35 mouse cellular contexts compared by ENCODE assay signal in the genomic region with DNA sequence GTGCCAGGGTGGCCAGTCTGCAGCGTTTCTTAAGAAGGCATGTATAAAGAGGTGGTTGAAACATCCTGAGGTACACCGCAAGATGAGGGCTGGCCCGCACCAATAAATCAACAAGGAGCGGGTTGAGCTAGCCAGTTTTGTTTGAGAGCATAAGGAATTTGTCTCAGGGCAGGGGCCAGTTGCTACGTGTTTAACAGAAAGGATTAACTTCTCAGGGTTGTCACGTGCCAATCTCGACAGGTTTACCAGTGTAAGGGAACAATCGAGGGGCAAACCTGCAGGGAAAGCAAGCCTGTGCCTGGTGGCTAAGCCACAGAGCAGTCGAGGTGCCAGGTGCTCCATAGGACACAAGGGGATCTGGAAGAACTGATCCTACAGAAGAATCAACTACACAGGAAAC. TPM values are rescaled to one million over a fixed set of nuclear protein-coding genes. Genes with fewer than 3 reads are reported as not detected.
"Had no signal": no experiment of that assay in that cellular context is flagged by ENCODE, and none has a peak within 500 bp of the region (broad histone marks: within the 10 kb centered on the region; RNA-seq: fewer than 3 reads in every experiment).

No protein-coding gene starts in this region.

- H3K27ac ChIP-seq: kidney, postnatal 0 days; layer of hippocampus, adult 2 months; left cerebral cortex, adult 2 months; limb, embryonic 13.5 days; liver, embryonic 13.5 days; lung, embryonic 15.5 days; midbrain, embryonic 10.5 days; midbrain, embryonic 13.5 days; neural tube, embryonic 13.5 days; stomach, embryonic 15.5 days had no signal

- H3K4me2 ChIP-seq: limb, embryonic 13.5 days; liver, embryonic 13.5 days; lung, embryonic 15.5 days; midbrain, embryonic 13.5 days; neural tube, embryonic 13.5 days; stomach, embryonic 15.5 days had no signal

- H3K9me3 ChIP-seq: limb, embryonic 13.5 days; liver, embryonic 13.5 days; lung, embryonic 15.5 days; megakaryocyte, embryonic 14.5 days; midbrain, embryonic 10.5 days; midbrain, embryonic 13.5 days; neural tube, embryonic 13.5 days; stomach, embryonic 15.5 days had no signal

- H3K27me3 ChIP-seq: stomach, embryonic 15.5 days had no signal

- ATAC-seq: intestine, postnatal 0 days; midbrain, embryonic 13.5 days; midbrain, embryonic 16.5 days had no signal

- H3K36me3 ChIP-seq: limb, embryonic 13.5 days; liver, embryonic 13.5 days; lung, embryonic 15.5 days; midbrain, embryonic 10.5 days; midbrain, embryonic 13.5 days; neural tube, embryonic 13.5 days; stomach, embryonic 15.5 days had no signal

- H3K4me3 ChIP-seq: layer of hippocampus, adult 2 months; left cerebral cortex, adult 2 months; limb, embryonic 13.5 days; liver, embryonic 13.5 days; lung, embryonic 15.5 days; megakaryocyte, embryonic 14.5 days; midbrain, embryonic 10.5 days; midbrain, embryonic 13.5 days; myocyte; neural tube, embryonic 13.5 days; stomach, embryonic 15.5 days had no signal

- DNase-seq: kidney, adult 2 months; kidney, postnatal 25 days; layer of hippocampus, adult 9-11 months; layer of hippocampus, postnatal 36 days; left cerebral cortex, postnatal 4 days; liver, embryonic 13.5 days; lung, postnatal 10 days; lung, postnatal 36 days; retina, postnatal 1 day; right cerebral cortex, postnatal 25 days; spleen, adult 18-20 months; thymus, adult 18-20 months; thymus, postnatal 36 days had no signal

- H3K4me1 ChIP-seq: liver, embryonic 13.5 days had no signal

- H3K9ac ChIP-seq: limb, embryonic 13.5 days; liver, embryonic 13.5 days; lung, embryonic 15.5 days; midbrain, embryonic 13.5 days; neural tube, embryonic 13.5 days; stomach, embryonic 15.5 days had no signal

RNA-seq across cellular contexts. Expression of a gene that starts 7.4 kb away (rescaled TPM):
- total RNA-seq: liver, adult 2 months; monocyte, adult 5-6 weeks; neutrophil, adult 5-6 weeks had no signal
- polyA plus RNA-seq: liver, adult 2 months; liver, embryonic 13.5 days; liver, embryonic 16.5 days; myocyte; testis, adult 2 months had no signal

RNA-seq across cellular contexts. Expression of a gene that starts 25.2 kb away (rescaled TPM):
- total RNA-seq: left cerebral cortex, postnatal 4 days; liver, adult 2 months; monocyte, adult 5-6 weeks; neutrophil, adult 5-6 weeks had no signal
- polyA plus RNA-seq: intestine, postnatal 0 days; kidney, adult 2 months; kidney, embryonic 14.5 days; kidney, postnatal 0 days; large intestine, adult 2 months; liver, adult 2 months; liver, embryonic 13.5 days; liver, embryonic 16.5 days; lung, embryonic 15.5 days; midbrain, embryonic 10.5 days; midbrain, embryonic 13.5 days; midbrain, embryonic 16.5 days; myocyte; neural tube, embryonic 13.5 days; stomach, embryonic 15.5 days; testis, adult 2 months; urinary bladder, adult 2 months had no signal

RNA-seq across cellular contexts. Expression of a gene that starts 26.3 kb away (rescaled TPM):
- total RNA-seq: liver, adult 2 months; monocyte, adult 5-6 weeks; neutrophil, adult 5-6 weeks had no signal
- polyA plus RNA-seq: intestine, postnatal 0 days; kidney, adult 2 months; kidney, embryonic 14.5 days; kidney, postnatal 0 days; large intestine, adult 2 months; liver, adult 2 months; liver, embryonic 13.5 days; liver, embryonic 16.5 days; lung, embryonic 15.5 days; midbrain, embryonic 10.5 days; midbrain, embryonic 13.5 days; myocyte had no signal

RNA-seq across cellular contexts. Expression of a gene that starts 41.0 kb away (rescaled TPM):
- total RNA-seq: liver, adult 2 months; monocyte, adult 5-6 weeks; neutrophil, adult 5-6 weeks had no signal
- polyA plus RNA-seq: intestine, postnatal 0 days; kidney, adult 2 months; kidney, embryonic 14.5 days; kidney, postnatal 0 days; large intestine, adult 2 months; limb, embryonic 13.5 days; liver, adult 2 months; liver, embryonic 13.5 days; liver, embryonic 16.5 days; lung, embryonic 15.5 days; midbrain, embryonic 10.5 days; myocyte; stomach, embryonic 15.5 days; urinary bladder, adult 2 months had no signal

RNA-seq across cellular contexts. Expression of a gene that starts 49.5 kb away (rescaled TPM):
- total RNA-seq: layer of hippocampus, adult 2 months; layer of hippocampus, postnatal 36 days; left cerebral cortex, adult 2 months; left cerebral cortex, postnatal 14 days; left cerebral cortex, postnatal 4 days; liver, adult 2 months; monocyte, adult 5-6 weeks; neutrophil, adult 5-6 weeks had no signal
- polyA plus RNA-seq: intestine, postnatal 0 days; kidney, adult 2 months; kidney, embryonic 14.5 days; kidney, postnatal 0 days; limb, embryonic 13.5 days; liver, adult 2 months; liver, embryonic 13.5 days; liver, embryonic 16.5 days; lung, embryonic 15.5 days; midbrain, embryonic 10.5 days; midbrain, embryonic 13.5 days; myocyte; neural tube, embryonic 13.5 days; stomach, embryonic 15.5 days had no signal
